Mouse (Mus musculus) heart, adult 10 weeks (tissue): ENCODE measurements around the gene Gm21822. TPM values are rescaled to one million over a fixed set of nuclear protein-coding genes. Genes with fewer than 3 reads are reported as not detected.

Experiments
- polyA plus RNA-seq: library from polyadenylated mRNA; stranded (reverse); fragments of 350-450 nt; fragmentation: Illumina TruSeq; extraction: RNeasy Lipid Tissue Mini Kit (QIAGEN cat#74804); gene quantifications from one replicate; pipeline ENCODE4 v1.2.3, GENCODE M21; 2014; ENCODE audit warnings: low read depth, low replicate concordance

Gene Gm21822
- polyA plus RNA-seq: not detected

DNA sequence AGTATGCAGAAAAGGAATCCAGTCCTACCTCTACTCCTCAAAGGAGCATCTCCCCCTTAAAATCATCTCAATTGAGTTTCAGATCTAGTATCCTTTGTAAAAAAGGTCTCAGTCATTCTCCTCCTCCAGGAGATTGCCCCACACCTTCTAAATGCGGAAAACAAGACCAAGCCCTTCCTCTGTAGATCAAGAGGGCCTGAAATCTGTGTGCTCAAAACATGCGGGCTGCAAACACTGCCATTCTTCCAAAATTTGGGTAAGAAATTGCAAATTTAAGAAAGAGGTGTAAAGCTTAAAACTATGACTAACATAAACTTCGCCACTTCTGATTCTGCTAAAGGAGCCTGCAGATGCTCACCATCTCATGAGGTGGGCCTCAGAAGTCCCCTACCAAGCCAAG is at the start of gene Gm21822:
TSS of gene Gm21822 (plus strand) at position 301 of the 400 bp plus-strand sequence.

